Mouse (Mus musculus): ENCODE results near the gene Pcnx3.
A peak's percentile ranks its signal among the peaks of the same experiment; 100 is the strongest.

Pcnx3 gene

GRCm38 (mm10) chr19:5688200-5689087 lies at the start of gene Pcnx3, which contains the start of gene Map3k11:
Gene Pcnx3 (minus strand): TSS chr19:5688908.
Gene Map3k11 (plus strand): TSS chr19:5688742.
- DNase-seq = peak; percentile 98

- no peak for DNase-seq
These were observed 45.6 kb upstream of the Pcnx3 start for GRCm38 (mm10) chr19:5734325-5734724.

GRCm38 (mm10) chr19:5731264-5731978 lies 42.7 kb upstream of the Pcnx3 start:
- DNase-seq = peak; percentile 97

- DNase-seq = peak; percentile 61
These were observed 41.8 kb upstream of the Pcnx3 start for GRCm38 (mm10) chr19:5730314-5731186.

GRCm38 (mm10) chr19:5729444-5729815 lies 40.7 kb upstream of the Pcnx3 start, which contains the start of gene Fam89b:
Gene Fam89b (minus strand): TSS chr19:5729653.
- peak; percentile 97 for DNase-seq

- DNase-seq = peak; percentile 77
These were observed 40.1 kb upstream of the Pcnx3 start for GRCm38 (mm10) chr19:5728631-5729443.

GRCm38 (mm10) chr19:5727701-5728100 lies 39.0 kb upstream of the Pcnx3 start:
- peak; percentile 93 for DNase-seq

GRCm38 (mm10) chr19:5726961-5727578 lies 38.4 kb upstream of the Pcnx3 start:
- no peak for DNase-seq

GRCm38 (mm10) chr19:5725767-5726515 lies 37.2 kb upstream of the Pcnx3 start, which contains the start of gene Ehbp1l1:
Gene Ehbp1l1 (minus strand): TSS chr19:5726317.
- peak; percentile 85 for DNase-seq

GRCm38 (mm10) chr19:5725029-5725707 lies 36.5 kb upstream of the Pcnx3 start:
- no peak for DNase-seq

- peak; percentile 86 for DNase-seq
These were observed 35.8 kb upstream of the Pcnx3 start for GRCm38 (mm10) chr19:5724549-5724941.

GRCm38 (mm10) chr19:5723934-5724548 lies 35.3 kb upstream of the Pcnx3 start:
- DNase-seq = no peak

GRCm38 (mm10) chr19:5722848-5723425 lies 34.2 kb upstream of the Pcnx3 start:
- no peak for DNase-seq

GRCm38 (mm10) chr19:5721233-5721632 lies 32.5 kb upstream of the Pcnx3 start:
- DNase-seq = no peak

- DNase-seq = no peak
These were observed 28.2 kb upstream of the Pcnx3 start for GRCm38 (mm10) chr19:5716955-5717354.

- peak; percentile 78 for DNase-seq
These were observed 27.3 kb upstream of the Pcnx3 start for GRCm38 (mm10) chr19:5715793-5716688.

GRCm38 (mm10) chr19:5713730-5714129 lies 25.0 kb upstream of the Pcnx3 start:
- peak; percentile 89 for DNase-seq

GRCm38 (mm10) chr19:5713255-5713654 lies 24.5 kb upstream of the Pcnx3 start:
- DNase-seq = no peak
